Mouse (Mus musculus): ENCODE measurements around the gene Ugt2b34.
"Not testable (repeated sequence)": the region's sequence is repeated elsewhere in the genome, so short reads cannot be mapped to it uniquely, and the experiment has no call there.

DNA sequence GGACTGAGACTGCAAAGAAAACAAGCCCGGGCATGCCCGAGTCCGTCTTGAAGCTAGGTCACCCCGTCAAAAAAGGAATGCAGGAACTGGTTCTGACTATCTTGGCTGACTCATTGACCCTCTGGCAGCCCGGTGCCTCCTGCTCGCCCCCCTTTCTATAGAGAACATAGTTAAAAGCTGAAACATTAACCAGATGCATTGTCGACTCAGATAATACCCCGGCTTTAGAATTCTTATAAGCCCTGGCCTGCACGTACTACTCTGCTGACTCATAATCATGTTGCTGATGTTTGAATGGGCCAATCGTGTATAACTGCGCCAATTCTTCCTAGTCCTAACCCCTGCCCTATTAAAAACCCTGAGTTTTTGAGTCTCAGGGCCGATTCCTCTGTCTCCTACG is 50.2 kb downstream of the Ugt2b34 start:
- TF ChIP-seq CTCF (IDR thresholded peaks at IDR 0.05; ENCODE audit: low read depth); EP300 (optimal IDR thresholded peaks at IDR 0.05): not testable (repeated sequence)

All from stomach, postnatal 0 days (tissue).